Mouse (Mus musculus): Measurements from ENCODE around the gene Adnp.

Adnp gene

DNA sequence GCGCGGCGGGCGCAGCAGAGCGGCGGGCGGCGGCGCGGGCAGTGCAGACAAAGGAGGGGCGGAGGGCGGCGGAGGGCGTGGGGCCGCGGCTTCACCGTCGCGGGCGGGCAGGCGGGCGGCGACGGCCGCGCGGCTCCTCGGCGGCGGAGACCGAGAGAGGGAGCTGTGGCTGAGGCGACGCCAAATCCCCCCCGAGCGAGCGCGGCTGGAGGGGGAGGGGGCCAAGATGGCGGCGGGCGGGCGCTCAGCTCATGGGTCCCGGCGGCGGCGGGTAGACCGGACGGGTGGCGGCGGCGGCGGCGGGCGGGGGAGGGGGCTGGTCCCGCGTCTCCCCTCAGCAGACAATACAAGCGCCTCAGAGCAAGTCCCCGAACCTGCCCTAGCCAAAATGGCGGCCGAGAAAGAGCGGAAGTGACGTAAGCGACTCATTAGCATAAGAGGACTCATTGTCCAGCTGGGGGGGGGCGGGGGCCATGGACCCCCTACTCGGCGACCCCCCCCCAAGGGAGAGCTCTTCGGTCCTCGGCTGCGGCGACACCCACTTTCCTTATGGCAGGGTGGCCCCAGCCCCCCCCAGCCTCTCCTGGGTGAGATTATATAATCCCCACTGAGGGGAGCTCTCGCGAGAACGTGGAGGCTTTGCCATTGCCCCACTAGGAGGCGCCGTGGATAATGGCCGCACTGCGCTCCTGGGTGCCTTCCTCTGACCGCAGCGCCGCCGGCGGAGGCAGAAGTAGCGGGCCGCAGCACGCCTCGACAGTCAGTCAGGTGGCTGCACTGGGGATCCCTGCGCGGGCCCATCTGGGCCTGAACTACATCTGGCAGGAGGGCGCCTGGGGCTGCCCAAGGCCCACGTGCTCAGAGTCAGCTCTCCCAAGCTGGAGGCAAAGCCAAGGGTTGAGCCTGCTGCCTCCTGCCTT lies at the start of gene Adnp:
Gene Adnp (minus strand): TSS at position 388 of the 920 bp plus-strand sequence.
- DNase-seq: peak; percentile 92 to 95

DNA sequence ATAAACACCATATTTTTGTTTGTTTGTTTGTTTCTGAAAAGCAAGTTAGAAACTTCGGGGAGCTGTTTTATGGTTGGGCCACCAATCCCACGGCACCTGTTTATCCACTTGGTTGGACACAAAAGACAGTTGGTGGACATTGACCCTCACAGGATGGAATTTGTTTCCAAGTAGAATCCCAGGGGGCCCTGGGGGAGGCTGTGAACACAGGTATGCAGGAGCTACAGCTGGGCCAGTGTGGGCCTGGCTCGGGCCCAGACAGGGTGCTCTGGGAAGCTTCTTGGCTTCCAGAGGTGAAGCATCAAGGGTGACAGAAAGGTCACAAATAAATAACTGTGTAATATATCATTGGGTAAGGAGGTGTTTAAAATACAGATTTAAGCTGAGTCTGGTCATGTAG lies 49.6 kb upstream of the Adnp start:
- DNase-seq: no peak

GRCm38 (mm10) chr2:168253822-168254221 lies 46.9 kb upstream of the Adnp start:
- DNase-seq: no peak

GRCm38 (mm10) chr2:168252639-168253292 lies 45.9 kb upstream of the Adnp start:
- no peak for DNase-seq

DNA sequence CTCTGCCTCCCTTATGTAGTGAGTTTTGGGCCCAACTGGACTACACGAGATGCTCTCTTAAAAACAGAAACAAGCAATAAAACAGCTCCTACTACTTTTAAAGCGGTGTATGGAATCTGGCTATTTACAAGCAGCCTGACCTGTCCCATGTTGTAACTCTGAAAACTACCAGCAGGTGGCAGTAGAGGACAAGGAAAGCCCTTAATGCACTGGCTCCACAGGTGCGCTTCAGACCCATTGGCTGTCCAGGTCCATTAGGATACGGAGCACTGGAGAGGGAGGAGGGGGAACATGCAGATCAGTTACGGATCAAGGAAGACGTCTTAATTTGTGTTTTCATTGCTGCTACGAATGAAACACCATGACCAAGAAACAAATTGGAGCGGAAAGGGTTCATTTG lies 43.4 kb upstream of the Adnp start:
- peak; percentile 20 to 51 for DNase-seq

DNA sequence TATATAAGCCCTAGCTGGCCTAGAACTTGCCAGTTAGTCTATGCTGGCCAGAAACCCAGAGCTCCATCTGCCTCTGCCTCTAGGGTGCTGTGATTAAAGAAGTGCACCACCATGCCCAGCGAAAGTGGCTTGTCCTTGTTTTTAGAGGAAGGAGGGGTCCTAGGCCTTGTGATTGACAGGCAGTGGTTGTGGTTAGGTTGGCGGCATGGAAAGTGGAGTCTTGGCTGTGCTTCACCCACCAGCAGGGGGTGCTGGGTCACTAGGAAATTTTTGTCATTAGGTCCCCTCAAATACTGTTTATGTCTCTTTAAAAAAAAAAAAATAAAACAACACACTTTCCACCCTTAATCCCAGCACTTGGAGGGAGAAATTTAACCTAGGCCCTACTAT lies 41.9 kb upstream of the Adnp start:
- no peak for DNase-seq

DNA sequence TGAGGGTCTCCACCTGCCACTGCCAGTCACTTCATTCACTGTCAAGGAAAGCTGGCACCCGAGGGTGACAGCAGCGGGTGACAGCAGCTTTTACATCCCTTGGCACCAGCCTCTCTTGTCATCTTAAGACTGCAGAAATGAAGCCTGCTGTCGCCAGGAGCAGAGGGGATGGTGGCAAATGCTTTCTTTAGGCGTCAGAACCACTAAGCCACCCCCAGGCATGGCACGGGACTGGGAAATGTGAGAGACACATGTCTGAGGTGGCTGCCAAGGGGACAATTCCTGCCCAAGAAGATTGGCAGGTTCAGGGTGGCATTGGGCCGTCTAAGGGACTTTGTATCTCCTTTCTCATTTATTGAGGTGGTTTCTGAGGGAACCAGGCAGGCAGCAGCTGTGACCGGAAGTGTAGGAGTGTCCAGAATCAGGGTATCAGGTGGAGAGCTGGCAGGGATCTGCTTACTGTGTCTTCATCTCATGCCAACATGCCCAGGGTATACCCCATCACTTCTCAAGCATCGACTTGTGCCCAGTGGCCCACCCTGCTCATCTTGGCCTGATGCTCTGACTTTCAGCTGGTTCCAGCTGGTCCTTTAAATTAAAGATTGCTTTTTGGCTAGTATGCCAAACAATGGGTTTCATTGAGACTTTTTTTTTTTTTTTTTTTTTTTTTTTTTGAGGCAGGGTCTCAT lies 41.4 kb upstream of the Adnp start:
- DNase-seq: no peak

DNA sequence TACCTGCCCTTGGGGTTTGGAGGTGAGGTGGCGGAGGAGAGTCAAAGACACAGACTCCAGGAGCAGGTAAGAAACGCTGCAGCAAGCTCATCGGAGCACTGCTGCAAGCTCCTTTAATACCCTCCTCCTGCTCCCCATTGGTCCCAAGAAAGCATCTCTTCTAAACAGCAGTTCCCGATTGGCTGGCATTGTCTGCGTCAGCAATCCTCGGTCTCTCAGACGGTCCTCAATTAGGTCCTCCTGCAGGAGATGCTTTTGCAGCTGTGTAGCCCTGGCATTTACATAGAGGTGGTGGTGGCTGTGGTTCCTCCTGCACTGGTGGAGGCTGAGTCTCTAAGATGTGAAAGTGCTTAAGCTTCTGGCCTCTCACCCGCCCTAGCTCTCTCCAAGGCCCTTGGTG lies 38.7 kb upstream of the Adnp start:
- no peak for DNase-seq

DNA sequence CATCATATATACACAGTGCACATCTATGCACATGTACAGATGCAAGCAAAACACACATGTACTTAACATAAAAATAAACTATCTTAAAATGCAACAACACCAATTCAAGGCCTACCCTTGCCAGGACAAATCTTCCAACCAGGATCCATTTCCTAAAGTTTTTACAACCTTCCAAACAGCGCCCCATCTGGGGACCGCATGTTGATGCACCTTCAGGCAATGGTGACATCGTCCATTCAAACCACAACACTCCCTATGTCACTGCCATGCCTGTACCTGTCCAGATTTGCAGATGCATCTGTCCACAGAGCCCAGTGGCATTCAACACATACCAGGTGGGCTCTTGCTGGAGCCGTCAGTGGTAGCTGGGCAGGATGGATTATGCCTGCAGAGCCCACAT lies 36.4 kb upstream of the Adnp start:
- no peak for DNase-seq

DNA sequence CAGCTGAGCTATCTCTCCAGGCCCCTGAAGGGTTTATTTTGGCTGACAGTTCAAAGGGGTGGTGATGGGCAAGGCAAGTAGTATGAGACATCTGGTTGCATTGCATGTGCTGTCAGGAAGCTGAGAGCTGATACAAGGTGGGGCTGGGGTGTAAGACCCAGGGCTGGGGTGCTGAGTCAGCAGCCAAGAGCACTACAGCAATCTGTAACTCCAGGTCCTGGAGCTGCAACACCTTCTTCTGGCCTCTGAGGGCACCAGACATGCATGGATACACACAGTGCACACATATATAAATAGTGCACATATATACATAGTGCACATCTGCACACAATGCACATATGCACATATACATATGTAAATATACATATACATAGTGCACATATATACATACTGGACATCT lies 35.9 kb upstream of the Adnp start:
- no peak for DNase-seq

GRCm38 (mm10) chr2:168238335-168238734 lies 31.4 kb upstream of the Adnp start:
- DNase-seq: no peak

- no peak for DNase-seq
Measured at GRCm38 (mm10) chr2:168233286-168233685, 26.4 kb upstream of the Adnp start.

DNA sequence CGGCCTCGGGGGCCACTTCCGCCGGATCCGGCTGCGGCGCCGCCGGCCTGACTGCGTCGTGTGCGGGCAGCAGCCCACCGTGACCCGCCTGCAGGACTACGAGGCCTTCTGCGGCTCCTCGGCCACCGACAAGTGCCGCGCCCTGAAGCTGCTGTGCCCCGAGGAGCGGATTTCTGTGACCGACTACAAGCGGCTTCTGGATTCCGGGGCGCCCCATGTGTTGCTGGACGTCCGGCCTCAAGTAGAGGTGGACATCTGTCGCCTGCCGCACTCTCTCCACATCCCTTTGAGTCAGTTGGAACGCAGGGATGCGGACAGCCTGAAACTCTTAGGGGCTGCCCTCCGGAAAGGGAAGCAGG lies 24.5 kb upstream of the Adnp start:
- DNase-seq: peak in 1 of 2 experiments; percentile 12

- peak in 1 of 2 experiments; percentile 20 for DNase-seq
Measured at GRCm38 (mm10) chr2:168230773-168231470, 24.0 kb upstream of the Adnp start.

GRCm38 (mm10) chr2:168230026-168230728 lies 23.3 kb upstream of the Adnp start, which contains the start of the genes Gm20716, Dpm1 and Mocs3:
Gene Gm20716, minus strand, starts transcription at chr2:168230364.
Gene Dpm1, minus strand, starts transcription at chr2:168230591.
Gene Mocs3, plus strand, starts transcription at chr2:168230622.
- peak; percentile 69 to 76 for DNase-seq

DNA sequence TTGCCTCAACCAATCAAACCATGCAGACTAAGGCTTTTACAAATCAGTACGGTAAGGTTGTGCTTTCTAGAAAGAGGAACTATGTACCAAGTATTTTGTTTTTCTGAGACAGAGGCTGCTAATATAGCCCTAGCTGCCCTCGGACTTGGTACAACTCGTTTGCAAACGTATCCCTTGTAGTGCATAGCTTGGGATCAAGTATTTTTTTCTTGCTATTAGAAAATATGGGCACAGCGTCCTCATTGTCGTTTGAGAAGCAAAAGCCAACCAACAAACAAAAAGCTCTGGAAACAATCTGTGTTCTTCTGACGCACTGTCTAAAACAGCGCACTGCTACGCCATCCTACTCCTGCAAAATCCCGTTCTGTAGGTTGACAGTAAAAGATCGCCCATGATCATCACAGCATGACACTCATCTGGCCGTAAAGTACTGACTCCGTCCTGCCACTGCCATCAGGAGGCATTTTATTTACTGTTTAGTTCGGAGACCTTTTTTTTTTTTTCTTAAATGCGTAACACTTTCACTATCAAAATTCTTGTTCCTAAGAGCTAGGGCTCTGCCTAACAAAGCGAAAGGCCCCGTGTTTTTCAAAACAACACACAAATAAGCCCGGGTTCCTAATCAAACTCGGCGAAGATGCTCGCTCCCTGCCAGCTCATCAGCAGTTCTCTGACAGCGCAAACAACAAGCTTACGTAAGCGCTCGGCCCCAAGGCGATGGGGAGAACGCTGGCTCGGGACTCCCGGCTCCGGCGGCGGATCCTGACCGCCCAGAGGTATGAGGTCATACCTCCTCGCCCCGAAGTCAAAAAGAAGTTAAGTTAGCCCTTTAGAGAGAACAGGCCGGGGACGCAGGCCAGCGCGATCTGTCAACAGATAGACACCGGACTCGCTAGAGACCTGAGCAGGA lies 22.5 kb upstream of the Adnp start:
- DNase-seq: no peak

GRCm38 (mm10) chr2:168223326-168223725 lies 16.4 kb upstream of the Adnp start:
- no peak for DNase-seq

DNA sequence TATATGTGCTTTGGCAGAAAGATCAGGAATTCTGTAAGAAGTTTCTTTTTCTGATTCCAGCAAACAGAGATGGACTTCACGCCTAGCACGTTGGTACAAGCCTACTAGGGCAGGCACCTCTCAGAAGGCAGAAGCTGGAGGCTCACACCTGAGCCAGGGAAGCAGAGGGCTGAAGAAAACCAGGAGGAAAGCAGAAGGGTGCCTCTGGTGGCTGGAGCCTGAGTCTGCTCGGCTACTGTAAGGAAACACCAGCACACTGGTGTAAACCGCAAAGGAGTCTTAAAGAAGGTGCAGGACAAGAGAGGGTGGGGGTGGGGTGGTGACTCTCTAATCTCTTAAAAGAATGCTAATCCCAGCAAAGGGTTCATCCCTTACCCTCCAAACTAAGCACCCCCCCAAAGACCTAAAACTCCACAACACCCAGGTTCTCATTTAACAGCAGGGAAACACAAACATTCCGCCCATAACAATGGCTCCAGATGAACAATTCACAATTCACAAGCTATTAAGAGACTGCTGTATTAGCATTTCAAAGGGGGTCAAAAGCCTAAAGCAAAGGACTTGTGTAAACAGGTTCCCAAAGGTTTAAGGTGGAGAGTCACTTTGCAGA lies 7.0 kb upstream of the Adnp start:
- DNase-seq: no peak

- no peak for DNase-seq
Measured at GRCm38 (mm10) chr2:168207883-168208282, 971 bp upstream of the Adnp start.
